Mouse (Mus musculus): Measurements from ENCODE around the gene Pank4.
A peak's percentile ranks its signal among the peaks of the same experiment; 100 is the strongest.

Gene Pank4

DNA sequence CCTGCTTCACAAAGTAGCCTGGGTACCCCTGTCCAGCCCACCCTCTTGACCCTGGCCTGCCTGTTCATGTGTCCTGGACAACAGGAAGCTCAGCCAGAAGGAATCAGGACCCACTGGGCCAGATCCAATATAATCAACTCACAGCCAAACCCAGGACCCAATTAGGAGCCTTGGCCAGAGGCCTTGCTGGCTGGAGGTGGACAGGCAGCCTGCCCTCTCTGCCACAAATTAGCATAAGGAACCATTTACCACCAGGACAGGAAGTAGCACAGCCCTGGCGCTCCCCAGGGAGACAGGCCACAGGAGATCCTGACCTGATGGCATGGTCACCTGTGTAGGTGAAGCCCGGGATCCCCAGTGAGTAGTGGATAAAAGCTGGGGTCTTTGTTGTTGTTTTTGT, 48.2 kb downstream of the Pank4 start:
- DNase-seq (ENCODE audit: low read depth, low spot score) = no peak

DNA sequence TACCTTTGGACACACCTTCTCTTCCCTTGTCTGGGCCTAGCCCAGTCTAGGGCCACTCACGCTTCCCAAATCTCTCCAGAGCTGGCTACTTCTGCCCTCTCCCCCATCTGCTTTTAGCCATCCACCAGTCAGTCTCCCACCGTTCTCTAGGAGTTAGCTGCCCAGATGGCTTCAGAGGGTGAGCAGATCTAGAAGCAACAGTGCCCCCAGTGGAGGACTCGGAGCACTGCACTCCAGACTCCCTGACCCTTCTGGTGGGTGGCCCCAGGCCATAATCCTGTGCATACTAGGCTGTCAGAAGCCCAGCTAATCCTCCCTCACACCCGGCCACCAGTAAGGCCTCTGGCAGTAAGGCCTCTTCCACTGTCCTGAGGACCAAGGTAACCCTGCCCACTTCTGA, 48.9 kb downstream of the Pank4 start:
- DNase-seq (ENCODE audit: low read depth, low spot score) = peak; percentile 75

DNA sequence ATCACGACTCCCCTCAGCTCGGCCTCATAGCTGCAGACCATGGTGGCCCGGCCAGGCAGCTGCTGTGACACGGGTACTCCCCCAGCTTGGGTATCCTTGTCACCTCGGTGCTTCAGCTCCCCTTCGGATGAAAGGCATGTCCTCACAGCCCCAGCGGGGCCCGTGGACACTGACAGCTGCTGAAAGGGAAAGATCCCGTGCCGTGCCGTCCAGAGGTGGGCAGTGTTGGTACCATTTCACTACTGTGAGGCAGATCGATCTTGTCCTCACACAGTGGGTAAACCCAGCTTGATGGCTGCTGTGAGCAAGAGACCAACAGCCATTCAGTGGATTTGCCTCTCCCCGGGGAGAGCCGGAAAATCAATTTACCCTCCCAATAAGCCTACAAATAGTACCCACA, 50.3 kb downstream of the Pank4 start:
- no peak for DNase-seq (ENCODE audit: low read depth, low spot score)

DNA sequence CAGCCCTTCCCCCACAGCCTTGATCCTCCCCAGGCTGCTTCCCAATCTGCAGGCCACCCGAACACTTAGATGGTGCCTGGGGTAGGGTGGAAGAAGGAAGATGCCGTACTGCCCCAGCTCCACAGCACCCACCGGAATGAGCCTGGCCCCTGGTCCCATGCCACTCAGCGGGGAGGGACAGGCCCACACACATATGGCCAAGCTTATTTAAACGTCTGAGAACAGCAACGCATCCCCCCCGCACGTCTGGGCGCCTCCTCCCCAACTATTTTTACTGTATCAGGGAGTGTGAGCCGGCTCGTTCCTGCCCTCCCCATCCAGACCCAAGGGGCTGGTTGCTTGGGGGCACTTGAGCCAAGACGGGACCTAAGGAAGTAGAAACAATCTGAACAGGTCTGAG, 50.9 kb downstream of the Pank4 start:
- DNase-seq (ENCODE audit: low read depth, low spot score) = no peak

DNA sequence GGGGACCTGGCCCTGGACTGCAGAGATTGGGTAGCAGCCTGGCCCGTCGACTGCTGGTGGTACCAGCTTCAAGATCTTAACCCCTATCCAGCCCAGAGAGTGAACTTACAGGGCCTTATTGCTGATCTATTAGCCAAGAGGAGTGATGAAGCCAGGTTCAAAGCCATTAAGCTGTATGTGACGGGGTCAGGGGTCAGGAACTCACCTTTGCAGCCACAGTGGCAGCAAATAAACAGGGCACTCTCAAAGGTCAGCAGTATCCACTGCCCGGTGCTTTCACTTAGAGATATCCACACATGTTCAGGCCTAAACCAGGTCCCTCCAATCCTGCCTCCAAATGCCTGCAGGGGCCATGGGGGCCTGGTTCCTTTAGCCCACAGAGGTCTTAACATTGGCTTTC, 51.6 kb downstream of the Pank4 start:
- no peak for DNase-seq (ENCODE audit: low read depth, low spot score)

DNA sequence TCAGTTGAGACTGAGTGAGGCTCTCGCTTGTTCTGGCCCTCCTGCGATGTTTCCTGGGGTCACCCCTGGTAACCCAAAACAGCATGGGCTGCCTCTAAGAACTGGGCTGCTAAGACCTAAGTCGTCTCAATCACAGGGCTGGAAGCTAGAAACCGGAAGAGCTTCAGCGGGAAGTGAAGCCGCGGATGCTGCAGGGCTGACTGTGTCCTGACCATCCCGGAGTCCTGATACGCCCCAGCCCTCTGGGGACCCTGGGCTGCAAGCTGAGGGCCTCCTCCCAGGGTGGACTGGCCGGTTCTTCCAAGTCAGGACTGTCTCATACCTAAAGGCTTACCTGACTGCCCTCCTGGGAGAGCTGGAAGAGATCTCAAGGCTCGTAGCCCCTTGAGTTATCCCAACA, 52.9 kb downstream of the Pank4 start:
- no peak for DNase-seq (ENCODE audit: low read depth, low spot score)

DNA sequence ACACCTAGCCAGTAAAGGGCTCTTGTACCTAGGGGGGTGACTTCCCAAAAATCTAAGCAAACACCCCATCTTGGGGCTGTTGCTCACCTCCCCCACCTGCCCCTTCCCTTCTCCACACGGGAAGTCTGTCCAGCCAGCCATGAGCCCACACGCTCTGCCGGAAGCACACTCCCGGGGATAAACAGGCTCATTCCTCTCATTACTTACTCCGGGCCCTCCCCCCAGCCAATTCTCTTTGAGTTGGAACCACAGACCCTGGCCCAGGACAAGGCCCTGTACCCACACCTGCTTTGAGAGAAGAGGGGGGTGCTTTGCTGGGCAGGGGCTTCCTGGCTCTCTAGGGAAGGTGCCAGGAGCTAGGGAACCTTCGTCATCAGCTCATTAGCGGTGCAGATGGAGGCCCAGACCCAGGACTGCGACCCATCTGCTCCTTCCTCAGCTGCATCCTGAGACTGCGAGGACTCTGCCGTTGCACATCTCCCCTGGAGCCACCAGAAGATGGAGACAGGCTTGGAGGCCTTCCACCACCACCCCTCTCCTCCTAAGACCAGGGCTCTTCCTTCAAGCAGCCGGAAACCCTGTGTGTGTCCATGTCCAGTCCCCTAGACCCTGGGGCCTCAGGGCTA, 53.4 kb downstream of the Pank4 start:
- DNase-seq (ENCODE audit: low read depth, low spot score) = no peak

DNA sequence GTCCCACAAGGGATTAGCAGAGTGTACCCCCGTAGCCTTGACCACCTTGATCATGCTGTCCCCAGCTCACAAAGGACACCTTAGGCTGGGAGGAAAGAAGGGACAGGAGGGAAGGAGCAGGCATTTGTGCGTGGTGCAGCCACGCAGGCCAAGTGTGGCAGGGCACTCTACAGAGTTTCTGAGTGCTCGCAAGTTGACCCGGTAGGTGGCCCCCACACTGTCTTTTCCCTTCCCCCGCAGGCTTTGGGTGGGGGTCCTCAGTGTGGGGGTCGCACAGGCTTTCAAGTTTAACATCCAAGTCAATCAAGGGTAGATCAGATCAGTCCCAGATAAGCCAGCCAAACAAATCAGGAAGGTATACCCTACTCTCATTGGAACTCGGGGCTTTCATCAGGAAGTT, 54.1 kb downstream of the Pank4 start:
- no peak for DNase-seq (ENCODE audit: low read depth, low spot score)

DNA sequence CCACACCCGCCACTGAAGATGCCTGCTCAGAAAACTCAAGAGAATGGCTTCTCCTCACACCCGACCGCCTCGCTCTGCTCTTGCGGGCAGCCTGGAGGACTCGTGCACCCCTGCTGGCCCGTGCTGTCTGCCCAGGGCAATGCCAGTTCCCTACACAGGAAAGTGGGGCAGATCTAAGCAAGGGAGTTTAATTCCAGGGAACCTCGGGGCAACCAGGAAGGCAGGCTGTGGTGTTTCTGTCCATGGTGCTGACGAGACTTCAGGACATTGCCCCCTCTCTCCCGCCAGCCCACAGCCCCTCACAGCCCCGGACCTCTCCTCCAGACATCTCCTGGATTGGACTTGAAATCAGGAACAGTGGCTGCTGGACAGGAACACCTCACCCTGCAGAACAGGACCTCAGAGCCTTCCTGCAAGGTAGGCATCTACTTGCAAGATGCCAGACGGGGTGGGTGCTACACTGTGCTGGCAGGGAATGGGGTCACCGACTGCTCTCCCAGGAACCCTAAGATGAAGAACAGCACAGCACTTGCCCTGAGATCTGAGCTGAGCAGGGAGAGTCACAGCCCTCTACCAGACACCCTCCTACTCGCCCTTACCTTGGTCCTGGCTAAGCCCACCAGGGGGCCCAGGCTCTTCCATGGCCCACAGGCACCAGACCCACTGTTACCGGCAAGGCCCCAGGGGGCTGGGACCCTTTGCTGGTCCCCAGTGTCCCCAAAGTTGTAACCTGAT, 54.8 kb downstream of the Pank4 start:
- DNase-seq (ENCODE audit: low read depth, low spot score) = peak; percentile 52

DNA sequence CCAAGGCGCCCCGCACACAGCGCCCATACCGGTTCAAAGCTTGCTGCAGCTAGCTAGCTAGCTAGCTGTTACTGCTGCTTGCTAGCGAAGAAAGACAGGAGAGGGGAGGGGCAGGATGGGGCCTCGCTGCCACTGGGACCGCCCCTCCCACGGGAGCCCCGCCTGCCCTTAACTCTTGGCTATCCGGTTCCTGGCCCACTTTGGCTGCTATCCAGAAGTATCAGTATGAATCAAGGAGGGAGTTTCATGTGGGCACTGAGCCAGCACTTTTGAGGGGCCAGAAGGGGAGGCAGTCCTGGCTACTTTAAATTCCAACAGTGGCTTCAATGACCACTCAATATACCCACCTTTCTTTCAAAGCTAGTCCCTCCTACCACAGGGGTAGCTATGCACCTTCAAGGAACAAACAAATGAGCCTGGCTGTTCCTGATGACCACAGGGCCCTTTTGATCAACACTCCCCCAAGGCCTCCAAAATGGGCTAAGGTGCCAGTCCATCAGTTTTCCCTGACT, 55.5 kb downstream of the Pank4 start:
- DNase-seq (ENCODE audit: low read depth, low spot score) = peak; percentile 21

DNA sequence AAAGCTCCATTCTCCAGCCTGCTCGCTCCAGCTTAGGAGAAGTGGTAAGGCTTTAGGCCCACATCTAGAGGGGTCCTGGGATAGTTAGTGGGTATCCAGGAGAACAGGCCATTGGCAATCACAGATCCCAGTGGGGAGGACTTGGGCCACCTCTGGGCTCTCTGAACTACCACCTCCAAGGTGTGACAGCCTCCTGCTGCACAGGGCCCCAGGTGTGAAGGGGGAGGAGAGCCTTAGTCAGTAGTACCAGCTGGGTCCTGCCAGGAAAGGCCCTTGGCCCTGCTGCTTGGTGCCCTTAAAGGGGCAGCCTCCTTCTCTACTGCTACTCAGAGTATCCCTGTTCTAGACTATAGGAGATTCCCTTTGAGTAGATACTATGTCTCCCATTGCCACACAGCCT, 56.2 kb downstream of the Pank4 start:
- no peak for DNase-seq (ENCODE audit: low read depth, low spot score)

DNA sequence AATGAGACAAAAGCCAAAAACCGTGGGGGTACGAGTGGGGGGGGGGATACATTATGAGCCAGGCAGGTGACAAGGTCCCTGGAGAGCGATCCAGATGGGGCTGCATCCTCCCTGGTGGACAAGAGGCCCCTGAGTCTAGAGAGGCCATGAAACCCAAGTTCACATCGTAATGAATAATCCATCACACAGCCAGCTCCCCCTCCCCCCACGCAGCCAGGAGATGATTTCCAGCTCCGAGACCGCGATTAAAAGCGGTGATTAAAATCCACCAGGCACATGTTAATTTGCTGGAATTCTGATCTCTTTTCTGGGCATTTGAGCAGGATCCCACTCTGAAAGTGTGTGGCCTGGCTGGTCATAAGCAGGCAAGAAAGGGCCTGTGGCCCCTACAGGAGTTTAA, 56.9 kb downstream of the Pank4 start:
- no peak for DNase-seq (ENCODE audit: low read depth, low spot score)

DNA sequence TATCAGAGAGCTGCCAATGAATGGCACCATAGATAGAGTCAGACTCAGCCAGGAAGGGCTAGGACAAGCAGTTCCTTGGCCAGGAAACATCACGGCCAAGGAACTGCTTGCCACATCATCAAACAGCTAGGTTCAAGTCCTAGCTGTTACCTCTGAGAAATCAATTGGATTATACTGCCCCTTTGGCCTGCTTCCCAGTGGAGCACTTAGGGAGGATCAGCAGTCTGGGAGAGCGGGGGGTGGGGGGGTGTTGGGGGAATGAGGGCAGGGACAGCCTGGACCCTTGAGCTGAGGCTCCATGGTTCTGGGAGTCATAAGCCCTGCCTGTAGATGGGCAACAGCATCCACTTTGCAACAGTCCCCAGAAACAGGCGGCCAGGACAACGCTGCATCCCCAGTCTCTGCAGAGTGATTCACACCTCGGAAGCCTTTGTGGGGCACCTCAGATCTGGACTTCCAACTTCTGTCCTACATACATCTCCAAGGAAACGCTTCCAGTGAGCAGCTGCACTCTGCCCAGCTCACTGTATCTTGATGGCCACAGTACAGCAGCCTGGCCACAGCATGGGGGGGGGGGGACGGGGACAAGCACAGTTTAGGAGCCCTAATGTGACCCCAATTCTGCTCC, 58.4 kb downstream of the Pank4 start:
- DNase-seq (ENCODE audit: low read depth, low spot score) = no peak

DNA sequence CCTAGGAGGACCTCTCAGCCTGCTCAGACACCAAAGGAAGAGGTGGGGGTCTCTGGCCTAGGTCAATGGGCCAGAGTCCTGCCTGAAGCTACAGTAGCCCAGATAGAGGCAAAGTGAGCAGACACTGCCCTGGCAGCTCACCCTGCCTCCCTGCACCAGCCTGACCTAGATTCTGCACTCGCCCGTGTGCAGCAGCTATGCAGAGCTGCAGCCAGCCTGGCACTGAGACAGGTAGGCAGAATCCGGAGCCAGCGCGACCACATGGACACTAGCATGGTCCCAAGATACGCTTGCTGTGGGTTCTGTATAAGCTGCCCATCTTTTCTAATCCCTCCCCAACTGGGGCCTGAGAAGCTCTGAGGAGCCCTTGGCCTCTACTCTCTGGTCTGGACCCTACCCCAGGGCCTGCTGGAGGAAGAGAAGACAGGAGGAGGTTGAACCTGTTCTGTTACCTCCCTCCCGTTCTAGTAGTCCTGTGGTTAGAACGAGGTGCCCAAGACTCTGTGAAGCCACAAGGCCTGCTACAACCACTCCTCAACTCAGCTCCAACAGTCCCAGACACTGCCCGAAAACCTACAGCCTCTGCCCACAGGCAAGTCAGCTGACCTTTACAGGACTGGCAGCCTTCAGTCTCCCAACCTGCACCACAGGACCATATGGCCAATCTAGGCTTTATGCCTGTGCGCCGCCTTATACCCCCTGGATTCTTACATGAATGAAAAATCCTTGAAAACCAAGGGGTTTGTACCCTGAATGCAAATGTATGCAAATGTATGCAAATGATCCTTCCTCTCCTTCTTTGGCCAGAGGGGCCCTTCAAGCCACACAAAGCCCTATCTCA, 60.5 kb downstream of the Pank4 start:
- DNase-seq (ENCODE audit: low read depth, low spot score) = no peak
